Comparison of ENCODE assay signal across 10 mouse cellular contexts in genomic region chr17:35269653-35270347, GRCm38 (mm10). TPM values are rescaled to one million over a fixed set of nuclear protein-coding genes. Genes with fewer than 3 reads are reported as not detected.
DNase-seq lines count a peak whose midpoint lies in the region; ATAC-seq and TF ChIP-seq lines count a peak whose summit lies in the region.
"Had no signal": no experiment of that assay in that cellular context is flagged by ENCODE, and none has a peak within 500 bp of the region (broad histone marks: within the 10 kb centered on the region; RNA-seq: fewer than 3 reads in every experiment).

No protein-coding gene starts in this region.

- H3K4me1 ChIP-seq in liver, adult 2 months (ENCODE audit: control insufficient read depth, insufficient read depth, low read length), result peaks cover 5% of the 10 kb centered on the region; the same call in 1 of the 2 replicates

- no peak overlapping the region for H3K27ac ChIP-seq in liver, adult 2 months (replicated peaks; ENCODE audit: insufficient read depth, low read depth, low read length)
- H3K27ac ChIP-seq: heart, adult 2 months had no signal

- no peak for ATAC-seq in CD4-positive, CD25-positive, alpha-beta regulatory T cell, adult 4 months

- DNase-seq in CD4-positive, CD25-positive, alpha-beta regulatory T cell, adult 2 months (ENCODE audit: low read depth, low spot score), result peak; percentile 74
- DNase-seq in 3T3-L1 (ENCODE audit: low read depth, low spot score), result peak; percentile 83
- peak; percentile 57 for DNase-seq in embryo, embryonic 9.5 days (ENCODE audit: extremely low spot score)
- DNase-seq in liver, adult 2 months (ENCODE audit: extremely low read depth, low read depth, low spot score), result peak; percentile 62
- peak; percentile 70 for DNase-seq in thymus, postnatal 4 days
- no peak for DNase-seq in retina, embryonic 14.5 days (ENCODE audit: low spot score)
- no peak for DNase-seq in cerebellum, adult 11 months

- 36% methylated on average over 3 of the region's 3 CpGs for WGBS in liver, adult 2 months

- no peak for TF ChIP-seq POLR2A in liver, adult 2 months (IDR thresholded peaks at IDR 0.05; ENCODE audit: extremely low read depth, insufficient read depth, low read length)

- H3K4me3 ChIP-seq in liver, adult 2 months (ENCODE audit: insufficient read depth, low read depth, low read length), result no peak overlapping the region
- H3K4me3 ChIP-seq: heart, adult 2 months had no signal

- no peaks in the 10 kb centered on the region for H3K27me3 ChIP-seq in liver, adult 2 months (ENCODE audit: control insufficient read depth, insufficient read depth, low read length)

- no peak for TF ChIP-seq CTCF in liver, adult 2 months (IDR thresholded peaks at IDR 0.05; ENCODE audit: low read depth, low read length)

- no peaks in the 10 kb centered on the region for H3K79me2 ChIP-seq in liver, adult 2 months (ENCODE audit: control insufficient read depth, insufficient read depth, low read length)

- peaks cover 17% of the 10 kb centered on the region; the same call in 1 of the 2 replicates for H3K36me3 ChIP-seq in liver, adult 2 months (ENCODE audit: control insufficient read depth, insufficient read depth, low read length)

- H3K9ac ChIP-seq in liver, adult 2 months (ENCODE audit: low read depth, low read length), result no peak overlapping the region

RNA-seq across cellular contexts. Expression of gene H2-D1, which starts 7.3 kb away (rescaled TPM):
- 1,000 to 10,000 TPM; 4,417 to 6,162 TPM for polyA plus RNA-seq in CD4-positive, CD25-positive, alpha-beta regulatory T cell, adult 4 months (2017; shearing (Covaris generic))
- total RNA-seq in liver, adult 2 months (2014; rRNA removed), result 444 and 506 TPM in 2 replicates
- polyA plus RNA-seq in liver, adult 2 months (2012; rRNA removed), result 487 and 676 TPM in 2 replicates

RNA-seq across cellular contexts. Expression of gene Ddx39b, which starts 28.3 kb away (rescaled TPM):
- polyA plus RNA-seq in CD4-positive, CD25-positive, alpha-beta regulatory T cell, adult 4 months (2017; shearing (Covaris generic)), result 100 to 1,000 TPM; 255 to 357 TPM
- 37.0 and 43.6 TPM in 2 replicates for total RNA-seq in liver, adult 2 months (2014; rRNA removed)
- polyA plus RNA-seq in liver, adult 2 months (2012; rRNA removed), result 64.9 and 103 TPM in 2 replicates

RNA-seq across cellular contexts. Expression of gene Nfkbil1, which starts 34.2 kb away (rescaled TPM):
- polyA plus RNA-seq in CD4-positive, CD25-positive, alpha-beta regulatory T cell, adult 4 months (2017; shearing (Covaris generic)), result 1 to 10 TPM; 2.0 to 2.2 TPM
- total RNA-seq in liver, adult 2 months (2014; rRNA removed), result 7.5 and 7.6 TPM in 2 replicates
- 7.5 and 8.6 TPM in 2 replicates for polyA plus RNA-seq in liver, adult 2 months (2012; rRNA removed)

RNA-seq across cellular contexts. Expression of gene Atp6v1g2, which starts 36.3 kb away (rescaled TPM):
- polyA plus RNA-seq in CD4-positive, CD25-positive, alpha-beta regulatory T cell, adult 4 months (2017; shearing (Covaris generic)), result 1 to 10 TPM; 6.3 to 8.2 TPM
- total RNA-seq in liver, adult 2 months (2014; rRNA removed), result 0.28 and 0.34 TPM in 2 replicates
- 1.6 and 2.7 TPM in 2 replicates for polyA plus RNA-seq in liver, adult 2 months (2012; rRNA removed)

RNA-seq across cellular contexts. Expression of gene Gm16181, which starts 49.2 kb away (rescaled TPM):
- 1 to 10 TPM in 1 of 2 experiments, under 1 TPM in 1; 0.79 to 1.4 TPM for polyA plus RNA-seq in CD4-positive, CD25-positive, alpha-beta regulatory T cell, adult 4 months (2017; shearing (Covaris generic))
- total RNA-seq in liver, adult 2 months (2014; rRNA removed), result 0.37 TPM in 1 of 2 replicates, not detected in the other
- polyA plus RNA-seq in liver, adult 2 months (2012; rRNA removed), result not detected in 2 replicates
- total RNA-seq: heart, adult 2 months had no signal
- polyA plus RNA-seq: small intestine, adult 2 months had no signal

Comparison
In these comparisons a context has a peak if more than half of its experiments do, and no peak if none do; other contexts are left out.
1. DNase-seq: peak in CD4-positive, CD25-positive, alpha-beta regulatory T cell, adult 2 months (single experiment), 3T3-L1 (single experiment), embryo, embryonic 9.5 days (single experiment), liver, adult 2 months (single experiment) and thymus, postnatal 4 days (single experiment); none in retina, embryonic 14.5 days (single experiment) and cerebellum, adult 11 months (single experiment).